15 mouse cellular contexts compared by ENCODE assay signal in the genomic region with DNA sequence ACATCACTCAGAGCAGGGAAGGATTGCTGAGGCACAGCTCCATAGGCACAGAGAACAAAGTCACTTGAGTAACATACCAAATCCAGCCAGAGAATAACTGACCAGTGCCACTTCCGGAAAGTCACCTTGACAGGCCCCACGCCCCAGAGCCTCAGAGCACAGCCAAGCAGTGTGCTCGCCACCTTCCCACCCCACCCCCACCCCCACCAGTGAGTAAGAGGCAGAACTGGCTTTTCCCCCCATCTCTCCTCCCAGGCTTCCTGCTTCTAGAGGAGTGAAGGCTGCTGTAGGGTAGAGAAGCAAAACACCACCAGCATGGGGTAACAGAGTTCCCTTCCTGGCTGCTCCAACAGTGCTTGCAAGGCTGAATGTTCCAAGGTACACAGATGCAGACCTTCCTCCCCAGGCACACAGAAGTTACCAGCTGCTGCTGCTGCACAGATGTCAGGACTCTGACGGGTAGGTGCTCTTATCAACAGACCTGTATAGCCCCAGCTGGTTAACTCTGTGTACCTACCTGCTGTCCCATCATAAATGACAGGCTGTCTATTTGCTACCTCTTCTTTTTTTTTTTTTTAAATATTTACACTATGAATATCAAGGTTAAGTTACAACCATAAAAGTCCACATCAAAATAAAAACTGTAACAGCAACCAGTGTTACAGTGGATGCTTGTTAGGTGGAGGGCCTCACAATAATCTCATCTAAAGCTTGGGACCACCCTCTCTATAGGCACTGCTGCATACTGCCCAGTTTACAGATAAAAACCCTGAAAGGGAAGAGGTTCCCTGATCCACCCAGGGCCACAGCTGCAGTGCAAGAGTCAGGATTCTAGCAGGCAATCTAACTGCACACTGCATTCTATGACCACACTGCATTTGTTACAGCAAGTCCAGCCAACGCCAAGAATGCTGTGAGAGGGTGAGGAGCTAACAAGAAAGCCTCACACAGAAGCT. TPM values are rescaled to one million over a fixed set of nuclear protein-coding genes. Genes with fewer than 3 reads are reported as not detected.
DNase-seq lines count a peak whose midpoint lies in the region; ATAC-seq lines count a peak whose summit lies in the region.
"Had no signal": no experiment of that assay in that cellular context is flagged by ENCODE, and none has a peak within 500 bp of the region (broad histone marks: within the 10 kb centered on the region; RNA-seq: fewer than 3 reads in every experiment).

No protein-coding gene starts in this region.

- peak overlapping the region; percentile 64 for H3K4me3 ChIP-seq in megakaryocyte, embryonic 14.5 days (replicated peaks)
- H3K4me3 ChIP-seq in hindbrain, embryonic 12.5 days = no peak overlapping the region
- H3K4me3 ChIP-seq: embryonic facial prominence, embryonic 12.5 days; hindbrain, embryonic 15.5 days; lung, embryonic 15.5 days; myocyte had no signal

- H3K9ac ChIP-seq in hindbrain, embryonic 12.5 days = no peak overlapping the region
- H3K9ac ChIP-seq: embryonic facial prominence, embryonic 12.5 days; forebrain, postnatal 0 days; hindbrain, embryonic 15.5 days; lung, embryonic 15.5 days had no signal

- intact Hi-C loops in heart, postnatal 10 days (cut with DNase I) = no loop called here

- no peaks in the 10 kb centered on the region for H3K9me3 ChIP-seq in megakaryocyte, embryonic 14.5 days
- no peaks in the 10 kb centered on the region for H3K9me3 ChIP-seq in hindbrain, embryonic 12.5 days (replicated peaks)
- H3K9me3 ChIP-seq: embryonic facial prominence, embryonic 12.5 days; G1E; hindbrain, embryonic 15.5 days; lung, embryonic 15.5 days had no signal

- WGBS in hindbrain, embryonic 12.5 days = 68% methylated on average over 5 of the region's 5 CpGs

- no peak for ATAC-seq in megakaryocyte, adult 5-6 weeks (ENCODE audit: poor library complexity, severe bottlenecking)
- no peak for ATAC-seq in hindbrain, embryonic 12.5 days (ENCODE audit: low FRiP score)
- ATAC-seq in activated CD4-positive, CD25-positive, alpha-beta regulatory T cell, adult 4 months = no peak
- ATAC-seq: forebrain, postnatal 0 days had no signal

- DNase-seq in heart, postnatal 10 days = peak; percentile 18 to 32
- DNase-seq in kidney, postnatal 25 days = peak; percentile 15 to 51
- peak; percentile 44 for DNase-seq in thymus, postnatal 25 days
- DNase-seq: adrenal gland, postnatal 10 days; cerebellum, adult 11 months; forebrain, postnatal 0 days had no signal

- H3K27me3 ChIP-seq in megakaryocyte, embryonic 14.5 days (replicated peaks) = no peaks in the 10 kb centered on the region
- H3K27me3 ChIP-seq in hindbrain, embryonic 12.5 days = no peaks in the 10 kb centered on the region
- H3K27me3 ChIP-seq: embryonic facial prominence, embryonic 12.5 days; hindbrain, embryonic 15.5 days; lung, embryonic 15.5 days had no signal

- no peak overlapping the region for H3K27ac ChIP-seq in hindbrain, embryonic 12.5 days
- H3K27ac ChIP-seq: embryonic facial prominence, embryonic 12.5 days; hindbrain, embryonic 15.5 days; lung, embryonic 15.5 days had no signal

- peaks cover 50% of the 10 kb centered on the region for H3K4me1 ChIP-seq in megakaryocyte, embryonic 14.5 days
- H3K4me1 ChIP-seq in hindbrain, embryonic 12.5 days = no peaks in the 10 kb centered on the region
- H3K4me1 ChIP-seq: embryonic facial prominence, embryonic 12.5 days; hindbrain, embryonic 15.5 days; lung, embryonic 15.5 days had no signal

- H3K36me3 ChIP-seq in megakaryocyte, embryonic 14.5 days (replicated peaks; ENCODE audit: low read length) = peaks cover 100% of the 10 kb centered on the region
- peaks cover 49% of the 10 kb centered on the region for H3K36me3 ChIP-seq in hindbrain, embryonic 12.5 days

- no peak overlapping the region for H3K4me2 ChIP-seq in hindbrain, embryonic 12.5 days (replicated peaks)
- H3K4me2 ChIP-seq: embryonic facial prominence, embryonic 12.5 days; hindbrain, embryonic 15.5 days; lung, embryonic 15.5 days had no signal

RNA-seq across cellular contexts. Expression of a gene that starts 47.5 kb away (rescaled TPM):
- 1.7 and 20.6 TPM in 2 replicates for polyA plus RNA-seq in megakaryocyte, embryonic 14.5 days (2012; ENCODE audit: insufficient read depth, low replicate concordance)
- total RNA-seq in megakaryocyte, adult 5-6 weeks (2015) = 22.2 and 24.0 TPM in 2 replicates
- total RNA-seq in megakaryocyte, adult 5-6 weeks (2017) = 40.0 and 59.4 TPM in 2 replicates
- 10 to 100 TPM; 75.8 to 82.6 TPM for total RNA-seq in heart, postnatal 10 days (2021)
- 6.7 and 7.2 TPM in 2 replicates for polyA plus RNA-seq in hindbrain, embryonic 12.5 days (2016; fragmentation: Nextera tagmentation; extraction: Ambion mirVana)
- polyA plus RNA-seq in activated CD4-positive, CD25-positive, alpha-beta regulatory T cell, adult 4 months (2017; shearing (Covaris generic)) = 10 to 100 TPM in 1 of 2 experiments, 1 to 10 TPM in 1; 9.2 to 17.9 TPM
